Mouse (Mus musculus): ENCODE data around the gene Rcn2.
"Not testable (repeated sequence)": the region's sequence is repeated elsewhere in the genome, so short reads cannot be mapped to it uniquely, and the experiment has no call there.

The Rcn2 gene
- long read RNA-seq, experiment 1, transcript Rcn2-201 (7 exons, 2,024 nt): major isoform, 40 of 48 reads
- long read RNA-seq, experiment 1, partial matches to known transcripts: 2 of 48 reads
- long read RNA-seq, experiment 1, other reads (novel, unspliced or antisense): 6 of 48 reads
- long read RNA-seq, experiment 2, transcript Rcn2-201 (7 exons, 2,024 nt): major isoform, 43 of 54 reads
- long read RNA-seq, experiment 2, partial matches to known transcripts: 8 of 54 reads
- long read RNA-seq, experiment 2, other reads (novel, unspliced or antisense): 3 of 54 reads

DNA sequence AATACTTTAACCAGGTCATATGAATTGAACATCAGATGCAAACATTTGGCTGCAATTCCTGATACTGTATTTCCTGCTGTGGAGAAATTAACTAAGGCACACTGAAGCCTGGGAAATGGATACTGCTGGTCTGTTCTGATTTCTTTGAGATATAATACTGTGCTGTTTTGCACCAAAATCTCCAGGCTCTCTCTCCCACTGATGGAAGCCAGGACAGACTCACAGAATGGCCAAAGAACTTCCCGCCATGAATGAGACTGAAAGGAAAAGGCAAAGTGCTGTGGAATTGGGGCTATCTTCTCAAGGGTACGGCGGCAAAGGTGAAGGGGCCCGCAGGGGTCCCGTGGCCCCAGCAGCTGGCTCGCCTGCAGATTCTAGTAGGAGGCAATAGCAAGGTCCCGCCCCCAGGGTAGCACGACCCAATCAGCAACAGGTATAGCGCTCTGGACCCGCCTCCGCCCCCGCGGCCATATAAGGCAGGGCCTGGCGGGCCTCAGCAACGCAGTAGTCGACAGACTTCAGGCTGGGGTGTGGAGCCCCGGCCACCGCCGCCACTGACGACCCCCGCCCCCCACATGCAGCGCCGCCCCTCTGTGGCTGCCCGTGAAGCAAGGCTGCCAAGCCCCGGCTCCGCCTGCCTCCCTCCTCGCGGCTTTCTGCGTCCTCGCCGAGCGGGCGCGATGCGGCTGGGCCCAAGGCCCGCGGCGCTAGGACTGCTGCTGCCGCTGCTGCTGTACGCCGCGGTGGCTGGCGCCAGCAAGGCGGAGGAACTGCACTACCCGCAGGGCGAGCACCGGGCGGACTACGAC, at the start of gene Rcn2:
Gene Rcn2, plus strand, starts transcription at position 474 of the 809 bp plus-strand sequence.
- intact Hi-C loops (cut with DNase I): no loop called here

DNA sequence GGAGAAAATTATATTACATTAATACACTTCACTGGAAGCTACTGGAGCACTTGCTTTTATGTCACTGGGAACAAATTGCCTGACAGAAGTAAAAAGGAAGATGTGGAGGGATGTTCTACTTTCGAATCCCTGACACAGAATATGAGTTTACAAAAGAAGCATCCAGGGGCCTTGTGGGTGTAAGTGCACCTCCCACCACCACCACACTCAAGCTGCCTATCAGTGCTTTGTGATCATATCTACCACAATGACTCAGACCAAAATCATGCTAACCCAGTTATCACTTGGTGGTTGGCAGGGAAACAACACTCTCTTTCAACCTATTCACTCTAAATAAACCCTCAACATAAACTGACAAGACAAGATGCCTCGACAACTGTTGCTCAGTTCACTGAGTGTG, 37.0 kb upstream of the Rcn2 start:
- intact Hi-C loops (cut with DNase I): not testable (repeated sequence)

DNA sequence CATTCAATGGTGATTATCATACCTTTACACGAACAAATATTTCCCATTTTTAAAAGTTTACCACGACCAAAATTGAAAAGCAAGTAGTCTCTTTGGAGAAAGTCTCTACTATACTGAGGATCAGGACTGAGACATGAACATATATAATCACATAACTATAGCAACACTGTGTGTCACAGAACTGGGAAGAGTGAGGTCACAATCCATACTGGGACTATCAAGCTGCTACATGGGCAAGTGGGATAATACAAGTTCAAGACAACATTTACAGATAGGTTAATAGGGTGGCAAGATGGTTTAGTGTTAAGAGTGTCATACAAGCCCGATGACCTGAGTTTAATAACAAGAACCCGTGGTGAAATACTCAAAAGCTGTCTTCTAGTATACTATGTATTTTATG, 31.2 kb upstream of the Rcn2 start, which contains the start of gene 4930563M21Rik:
Gene 4930563M21Rik, minus strand, starts transcription at position 101 of the 400 bp plus-strand sequence.
- intact Hi-C loops (cut with DNase I): no loop called here

DNA sequence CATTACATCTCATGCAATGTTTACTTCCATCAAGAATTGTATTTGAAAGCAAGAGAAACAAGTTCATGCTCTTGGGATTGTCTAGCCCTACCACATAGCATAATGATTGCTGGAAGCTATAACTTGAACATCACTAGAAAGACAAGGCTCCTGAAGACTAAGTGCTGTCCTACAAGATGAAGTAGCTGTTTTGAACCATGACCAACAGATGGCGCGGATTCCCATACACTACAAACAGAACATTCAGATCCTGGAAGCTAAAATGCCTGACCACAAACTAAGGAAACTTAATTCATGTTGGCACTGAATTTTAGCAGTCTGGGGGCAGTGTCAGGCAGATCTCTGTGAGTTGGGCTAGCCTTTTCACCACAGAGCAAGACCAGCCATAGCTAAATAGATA, 16.9 kb upstream of the Rcn2 start:
- intact Hi-C loops (cut with DNase I): no loop called here

DNA sequence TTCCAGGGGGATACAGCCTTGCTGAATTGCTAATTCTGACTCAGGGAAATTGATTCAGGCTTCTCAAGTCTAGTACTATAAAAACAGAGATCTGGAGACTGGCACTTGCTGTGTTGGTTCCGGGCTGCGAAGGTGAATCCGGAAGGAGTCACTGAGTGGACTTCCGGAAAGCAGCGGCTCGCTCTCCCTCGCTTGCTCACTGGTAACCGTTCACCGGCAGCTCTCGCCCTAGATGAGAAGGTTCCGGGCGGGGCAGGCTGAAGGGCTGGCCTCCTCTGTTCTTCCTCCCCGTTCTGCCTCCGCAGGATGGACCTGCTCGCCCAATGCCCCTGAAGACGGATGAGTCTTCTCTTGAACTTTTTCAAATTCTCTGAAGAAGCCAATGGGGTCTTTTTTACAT, 14.4 kb upstream of the Rcn2 start:
- intact Hi-C loops (cut with DNase I): no loop called here

GRCm38 (mm10) chr9:56032219-56032618, 9.4 kb upstream of the Rcn2 start:
- intact Hi-C loops (cut with DNase I): no loop called here

DNA sequence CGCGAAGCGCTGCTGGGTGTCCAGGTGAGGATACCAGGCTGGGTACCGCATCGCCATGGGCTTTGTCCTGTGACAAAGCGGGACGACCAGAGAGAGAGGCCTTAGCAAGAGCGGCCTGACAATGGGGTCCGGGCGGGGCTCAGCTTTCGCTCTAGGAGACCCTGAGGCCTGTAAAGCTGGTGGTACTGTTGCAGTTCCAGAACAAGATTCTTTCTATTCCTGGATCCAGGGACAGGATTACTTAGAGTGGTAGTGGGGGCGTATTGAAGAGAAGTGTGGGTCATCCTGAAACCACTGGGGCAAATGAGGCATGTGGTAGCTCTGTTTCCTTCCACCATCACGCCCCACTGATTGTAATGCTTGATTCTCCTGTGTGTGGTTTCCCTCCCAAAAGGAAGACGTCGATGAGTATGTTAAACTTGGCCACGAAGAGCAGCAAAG, 556 bp downstream of the Rcn2 start:
- intact Hi-C loops (cut with DNase I): no loop called here

DNA sequence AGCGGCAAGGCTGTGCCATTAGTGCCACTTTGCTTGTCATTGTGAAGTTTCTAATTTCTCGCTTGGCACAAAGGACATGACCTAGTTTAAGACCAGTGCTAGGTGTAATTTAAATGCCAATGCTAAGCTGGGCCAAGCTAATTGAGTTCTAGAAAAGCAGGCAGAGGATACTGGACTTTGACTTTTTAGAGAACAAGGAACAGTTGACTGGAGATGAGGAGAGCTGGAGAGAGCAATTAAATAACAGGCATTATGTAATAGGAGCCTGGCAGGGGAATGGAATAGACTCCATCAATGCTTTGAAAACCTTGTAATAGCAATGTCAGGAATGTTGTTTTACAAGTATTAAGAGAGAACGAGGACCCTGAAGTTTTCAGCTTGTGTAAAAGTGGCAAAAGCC, 12.2 kb downstream of the Rcn2 start:
- intact Hi-C loops (cut with DNase I): no loop called here

DNA sequence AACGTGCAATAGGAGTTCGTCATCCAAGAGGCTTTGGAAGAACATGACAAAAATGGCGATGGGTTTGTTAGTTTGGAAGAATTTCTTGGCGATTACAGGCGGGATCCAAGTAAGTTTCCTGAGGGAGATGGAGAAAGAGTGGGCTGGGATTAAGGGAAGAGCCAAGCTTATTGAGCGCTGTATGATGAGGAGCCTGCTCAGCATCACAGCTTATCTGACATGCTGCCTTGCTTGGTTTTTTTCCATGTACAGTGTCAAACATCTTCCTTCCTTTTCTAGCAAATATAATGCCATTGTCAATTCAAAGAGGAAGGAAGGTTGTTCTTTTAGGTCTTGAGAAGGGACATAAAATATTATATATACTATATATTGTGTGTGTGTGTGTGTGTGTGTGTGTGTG, 14.5 kb downstream of the Rcn2 start:
- intact Hi-C loops (cut with DNase I): no loop called here

GRCm38 (mm10) chr9:56062336-56062735, 20.7 kb downstream of the Rcn2 start:
- intact Hi-C loops (cut with DNase I): no loop called here

- intact Hi-C loops (cut with DNase I): no loop called here
Observed at GRCm38 (mm10) chr9:56065011-56065410, 23.4 kb downstream of the Rcn2 start.

DNA sequence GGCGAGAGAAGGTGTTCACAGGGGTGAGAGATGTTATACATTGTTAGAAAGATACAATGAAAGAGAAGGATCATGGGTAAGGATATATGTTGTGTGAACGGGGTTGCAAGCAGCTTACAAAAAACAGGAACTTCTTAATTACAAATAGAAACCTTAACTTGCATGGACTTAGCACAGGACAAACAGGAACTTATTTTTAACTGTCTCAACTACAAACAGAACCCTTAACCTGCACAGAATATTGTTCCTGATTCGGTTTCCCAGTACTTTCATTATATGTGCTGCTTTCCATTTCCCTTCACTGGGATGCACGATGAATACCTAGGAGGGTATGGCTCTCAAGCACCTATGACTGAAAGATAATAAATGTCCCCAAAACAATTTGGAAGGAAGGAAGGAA, 26.3 kb downstream of the Rcn2 start:
- intact Hi-C loops (cut with DNase I): no loop called here

GRCm38 (mm10) chr9:56068630-56069029, 27.0 kb downstream of the Rcn2 start:
- intact Hi-C loops (cut with DNase I): no loop called here

GRCm38 (mm10) chr9:56072861-56073260, 31.2 kb downstream of the Rcn2 start:
- intact Hi-C loops (cut with DNase I): no loop called here

DNA sequence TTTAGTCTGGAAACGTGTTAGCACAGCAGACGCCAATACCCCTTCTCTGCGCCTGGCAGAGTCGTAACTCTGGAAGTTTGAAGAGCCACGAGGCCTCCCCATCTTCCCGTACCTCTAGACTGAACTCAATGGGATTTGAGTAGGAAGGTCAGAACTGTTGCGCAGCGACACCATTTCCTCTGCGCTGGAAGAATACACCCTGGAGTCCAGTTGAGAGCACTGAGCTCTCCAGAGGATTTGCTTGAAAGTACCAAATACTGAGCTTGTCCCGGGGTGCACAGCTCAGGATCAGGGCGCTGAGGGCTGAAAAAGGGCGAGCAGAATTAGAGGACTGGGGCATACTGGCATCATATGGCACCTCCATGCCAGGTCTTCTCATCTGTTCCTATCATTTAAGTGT, 33.2 kb downstream of the Rcn2 start:
- intact Hi-C loops (cut with DNase I): no loop called here

- intact Hi-C loops (cut with DNase I): no loop called here
Observed at GRCm38 (mm10) chr9:56075264-56075663, 33.6 kb downstream of the Rcn2 start.

DNA sequence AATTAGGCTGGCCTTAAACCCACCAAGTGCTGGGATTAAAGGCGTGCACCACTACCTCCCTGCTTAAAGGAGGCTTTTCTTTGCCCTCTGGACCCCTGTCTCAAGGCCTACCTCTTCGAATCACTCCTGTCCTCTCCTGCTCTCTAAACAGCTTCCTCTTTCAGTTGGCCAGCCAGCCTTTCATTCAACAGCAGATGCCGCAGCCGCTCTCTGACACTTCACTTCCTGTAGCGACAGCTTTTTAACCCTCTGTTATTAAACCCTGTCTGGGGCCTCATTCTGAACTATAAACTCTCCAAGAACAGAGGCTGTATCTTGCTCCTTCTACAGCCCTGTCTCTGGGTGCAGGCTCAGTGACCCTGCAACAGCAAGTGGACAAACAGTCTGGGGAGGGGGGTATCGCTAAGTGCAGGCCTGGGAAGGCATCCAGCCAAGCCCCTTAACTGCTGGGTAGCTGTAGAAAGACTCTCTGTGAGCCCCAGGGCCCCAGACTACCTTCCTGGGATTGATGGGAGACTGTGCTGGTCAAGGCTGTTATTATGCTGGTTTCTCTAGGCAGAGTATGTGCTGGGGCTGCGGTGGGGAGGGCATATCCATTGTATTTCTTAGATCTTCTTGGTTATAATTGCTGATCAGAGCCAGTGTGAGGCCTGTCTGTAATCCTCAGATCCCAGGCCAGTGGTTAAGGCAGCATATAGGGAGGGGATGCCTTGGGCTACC, 34.4 kb downstream of the Rcn2 start:
- intact Hi-C loops (cut with DNase I): no loop called here

DNA sequence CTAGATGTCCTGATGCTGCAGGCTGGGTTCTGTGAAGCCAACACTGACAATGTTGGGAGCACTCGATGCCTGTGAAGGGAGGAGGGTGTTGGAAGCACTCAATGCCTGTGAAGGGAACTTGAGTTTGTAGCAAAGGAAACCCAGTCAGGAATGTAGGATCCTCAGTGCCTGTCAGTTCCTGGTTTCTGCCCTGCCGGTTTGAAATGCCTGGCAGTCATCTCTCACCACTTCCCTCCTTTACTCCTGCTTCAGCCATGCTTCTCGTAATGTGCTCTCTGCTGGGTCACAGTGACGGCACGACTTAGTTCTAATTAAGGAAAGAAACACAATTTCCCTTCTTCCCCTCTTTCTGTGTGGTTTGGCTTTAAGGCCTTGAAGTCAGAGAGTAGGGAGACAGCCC, 37.9 kb downstream of the Rcn2 start:
- intact Hi-C loops (cut with DNase I): no loop called here

- intact Hi-C loops (cut with DNase I): no loop called here
Observed at GRCm38 (mm10) chr9:56086524-56086923, 44.9 kb downstream of the Rcn2 start.

DNA sequence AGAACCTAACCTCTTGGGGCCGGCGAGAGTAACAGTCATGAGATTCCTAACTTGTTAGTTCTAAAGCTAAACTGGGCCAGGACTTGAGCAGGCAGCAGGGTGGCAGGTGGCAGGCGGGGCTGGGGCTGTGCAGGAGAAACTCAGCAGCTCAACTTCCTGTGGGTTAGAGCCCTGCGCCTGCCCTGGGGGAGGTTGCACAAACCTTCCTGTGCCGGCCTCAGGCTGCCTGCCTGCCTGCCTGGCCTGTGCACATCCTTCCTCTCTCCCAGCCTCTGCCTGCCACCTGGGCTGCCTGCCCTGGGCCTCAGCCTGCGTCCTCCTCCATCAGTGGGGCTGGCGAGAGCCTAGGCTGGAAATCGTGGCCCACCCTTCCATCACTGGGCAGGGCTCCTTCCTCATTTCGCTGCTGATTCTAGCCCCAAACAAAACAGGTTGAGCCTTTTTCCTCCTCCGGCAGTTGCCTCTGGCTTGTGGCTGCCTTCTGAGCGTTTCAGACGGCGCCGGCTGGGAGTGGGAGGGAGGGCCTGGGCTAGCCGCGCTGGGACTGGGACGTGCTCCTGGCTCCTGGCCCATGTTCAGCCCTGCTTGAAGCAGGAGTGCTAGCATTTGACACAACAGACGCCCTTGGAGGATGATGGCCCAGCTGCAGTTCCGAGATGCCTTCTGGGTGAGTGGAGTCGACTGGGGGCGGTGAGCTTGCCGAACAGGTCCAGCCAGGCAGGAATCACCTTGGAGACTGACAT, 48.3 kb downstream of the Rcn2 start, which contains the start of gene Pstpip1:
Gene Pstpip1, plus strand, starts transcription at position 185 of the 743 bp plus-strand sequence.
- intact Hi-C loops (cut with DNase I): no loop called here

GRCm38 (mm10) chr9:56090546-56091225, 49.0 kb downstream of the Rcn2 start:
- intact Hi-C loops (cut with DNase I): no loop called here
